Mouse (Mus musculus) heart, embryonic 12.5 days (tissue): ENCODE measurements around the gene Cyyr1. TPM values are rescaled to one million over a fixed set of nuclear protein-coding genes. Genes with fewer than 3 reads are reported as not detected.

ENCODE experiments used
- ATAC-seq: fragments of 200-750 bp; cut with Nextera tagmentation; 2 replicates; pipeline ENCODE4 v1.8.0; 2017; ENCODE audit warnings: moderate TSS enrichment, moderate library complexity; ENCODE audit not compliant: insufficient number of reproducible peaks, low FRiP score
- H3K27ac ChIP-seq: fragments of 300-500 bp; sonication (generic); 2 replicates; pipeline ENCODE4 v1.5.1; 2016; ENCODE audit warnings: mild to moderate bottlenecking, moderate library complexity; ENCODE audit not compliant: poor library complexity, severe bottlenecking
- H3K27me3 ChIP-seq: fragments of 300-500 bp; sonication (generic); replicated peaks from 2 replicates; pipeline ENCODE4 v1.6.1; 2016; ENCODE audit warnings: mild to moderate bottlenecking, moderate library complexity
- H3K36me3 ChIP-seq: fragments of 300-500 bp; sonication (generic); 2 replicates; pipeline ENCODE4 v1.6.1; 2016; ENCODE audit warnings: mild to moderate bottlenecking, moderate library complexity
- H3K4me1 ChIP-seq: fragments of 300-500 bp; sonication (generic); replicated peaks from 2 replicates; pipeline ENCODE4 v1.6.1; 2016; ENCODE audit warnings: mild to moderate bottlenecking
- H3K4me2 ChIP-seq: fragments of 300-500 bp; sonication (generic); 2 replicates; pipeline ENCODE4 v1.6.1; 2016; ENCODE audit warnings: mild to moderate bottlenecking, moderate library complexity
- H3K4me3 ChIP-seq: fragments of 300-500 bp; sonication (generic); 2 replicates; pipeline ENCODE4 v1.5.1; 2016; ENCODE audit warnings: mild to moderate bottlenecking
- H3K9ac ChIP-seq: fragments of 300-500 bp; sonication (generic); 2 replicates; pipeline ENCODE4 v1.6.1; 2016; ENCODE audit warnings: mild to moderate bottlenecking, moderate library complexity
- H3K9me3 ChIP-seq: fragments of 300-500 bp; sonication (generic); replicated peaks from 2 replicates; pipeline ENCODE4 v1.6.1; 2016; ENCODE audit warnings: mild to moderate bottlenecking, moderate library complexity
- WGBS: fragments of 180-500 bp; shearing (Covaris S2); methylation state at CpG from one replicate; pipeline ENCODE4 v1.1.7; 2016; 5-methylcytosine and 5-hydroxymethylcytosine counted together
- polyA plus RNA-seq: library from polyadenylated mRNA; unstranded; fragments of >200 nt; fragmentation: Nextera tagmentation; extraction: Ambion mirVana; gene quantifications from 2 replicates; pipeline ENCODE4 v1.2.1, GENCODE M21; 2016

Cyyr1 gene
- polyA plus RNA-seq, 1 experiment from 2014 or later, result 3.4 TPM

DNA sequence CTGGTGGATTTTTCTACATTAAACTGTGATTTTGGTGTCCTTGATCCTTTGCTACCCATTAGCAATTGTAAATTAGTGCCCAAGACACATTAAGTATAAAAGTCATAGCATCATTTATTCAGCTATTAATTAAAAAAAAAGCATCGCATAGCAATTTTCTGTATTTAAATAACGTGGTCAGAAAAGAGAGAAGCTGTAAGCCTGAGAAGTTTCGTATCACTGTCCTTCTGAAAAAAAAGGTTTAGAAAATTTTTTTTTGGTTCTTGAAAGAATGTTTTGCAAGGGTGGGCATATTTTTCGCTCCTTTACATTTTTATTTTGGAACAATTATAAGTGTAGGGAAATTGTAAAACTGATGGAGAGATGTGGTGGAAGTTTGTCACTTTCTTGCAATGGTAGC, 83.1 kb downstream of the Cyyr1 start:
- Histone ChIP-seq H3K36me3 (no peaks in the 10 kb centered on the region), H3K27ac (no peak overlapping the region), H3K4me3 (no peak overlapping the region), H3K4me1 (no peaks in the 10 kb centered on the region), H3K27me3 (no peaks in the 10 kb centered on the region), H3K9ac (no peak overlapping the region), H3K4me2 (no peak overlapping the region), H3K9me3 (no peaks in the 10 kb centered on the region)
- WGBS, result 88% methylated on average over 4 of the region's 4 CpGs
- no peak for ATAC-seq

GRCm38 (mm10) chr16:85455043-85455442, 98.2 kb downstream of the Cyyr1 start:
- H3K4me2 ChIP-seq, result no peak overlapping the region
- 68% methylated on average over 1 of the region's 1 CpGs for WGBS
- H3K9ac ChIP-seq, result no peak overlapping the region
- H3K27me3 ChIP-seq, result no peaks in the 10 kb centered on the region
- H3K4me3 ChIP-seq, result no peak overlapping the region
- no peak for ATAC-seq
- no peaks in the 10 kb centered on the region for H3K9me3 ChIP-seq
- H3K27ac ChIP-seq, result no peak overlapping the region
- H3K36me3 ChIP-seq, result no peaks in the 10 kb centered on the region
- H3K4me1 ChIP-seq, result no peaks in the 10 kb centered on the region

DNA sequence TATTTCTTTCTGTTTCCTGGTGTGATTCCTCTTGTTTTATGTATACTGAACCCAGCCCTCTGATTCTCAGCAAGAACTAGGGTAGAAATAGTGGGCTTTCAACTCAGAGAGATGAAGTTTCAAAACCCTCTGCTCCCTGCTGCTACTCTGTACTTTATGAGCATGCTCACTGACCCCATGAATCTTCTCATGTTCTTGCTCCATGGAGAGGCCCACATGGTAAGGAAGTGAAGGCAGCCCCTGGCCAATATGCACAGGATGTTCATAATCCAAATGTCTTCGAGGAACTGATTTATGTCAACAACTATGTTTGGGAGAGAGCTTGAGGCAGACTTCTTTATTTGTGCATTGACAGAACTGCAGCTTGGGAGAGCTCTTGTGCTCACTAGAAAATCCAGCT, 106.9 kb downstream of the Cyyr1 start:
- Histone ChIP-seq H3K9me3 (no peaks in the 10 kb centered on the region), H3K27ac (no peak overlapping the region), H3K4me2 (no peak overlapping the region), H3K36me3 (no peaks in the 10 kb centered on the region), H3K9ac (no peak overlapping the region), H3K27me3 (no peaks in the 10 kb centered on the region), H3K4me1 (no peaks in the 10 kb centered on the region), H3K4me3 (no peak overlapping the region)
- ATAC-seq, result no peak
- WGBS, result 71% methylated on average over 1 of the region's 1 CpGs

DNA sequence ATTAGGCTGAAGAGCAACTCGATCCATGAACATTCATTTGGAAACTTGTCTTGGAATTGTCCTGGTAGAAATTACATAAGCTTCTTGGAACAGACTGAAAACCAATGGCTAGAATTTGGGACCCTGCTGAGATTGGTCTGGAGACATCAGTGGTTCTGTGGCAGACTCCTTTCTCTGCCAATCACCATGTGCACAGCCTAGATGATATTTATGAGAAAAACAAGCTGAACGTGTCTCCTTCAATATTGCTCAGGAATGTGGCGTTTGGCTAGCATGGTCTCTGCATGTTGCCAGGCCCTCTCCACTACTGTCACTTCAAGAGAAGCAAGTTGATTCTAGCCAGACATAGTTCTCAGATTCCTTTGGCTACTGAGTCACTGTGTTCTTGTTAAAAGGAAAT, 107.4 kb downstream of the Cyyr1 start:
- 66% methylated on average over 3 of the region's 3 CpGs for WGBS
- Histone ChIP-seq H3K4me2 (no peak overlapping the region), H3K4me1 (no peaks in the 10 kb centered on the region), H3K27ac (no peak overlapping the region), H3K9ac (no peak overlapping the region), H3K9me3 (no peaks in the 10 kb centered on the region), H3K27me3 (no peaks in the 10 kb centered on the region), H3K36me3 (no peaks in the 10 kb centered on the region), H3K4me3 (no peak overlapping the region)
- ATAC-seq, result no peak

GRCm38 (mm10) chr16:85435427-85435826, 117.8 kb downstream of the Cyyr1 start:
- Histone ChIP-seq H3K9me3 (no peaks in the 10 kb centered on the region), H3K36me3 (no peaks in the 10 kb centered on the region), H3K9ac (no peak overlapping the region), H3K4me2 (no peak overlapping the region), H3K4me3 (no peak overlapping the region), H3K27ac (no peak overlapping the region), H3K27me3 (no peaks in the 10 kb centered on the region), H3K4me1 (no peaks in the 10 kb centered on the region)
- WGBS, result 59% methylated on average over 2 of the region's 2 CpGs
- no peak for ATAC-seq

DNA sequence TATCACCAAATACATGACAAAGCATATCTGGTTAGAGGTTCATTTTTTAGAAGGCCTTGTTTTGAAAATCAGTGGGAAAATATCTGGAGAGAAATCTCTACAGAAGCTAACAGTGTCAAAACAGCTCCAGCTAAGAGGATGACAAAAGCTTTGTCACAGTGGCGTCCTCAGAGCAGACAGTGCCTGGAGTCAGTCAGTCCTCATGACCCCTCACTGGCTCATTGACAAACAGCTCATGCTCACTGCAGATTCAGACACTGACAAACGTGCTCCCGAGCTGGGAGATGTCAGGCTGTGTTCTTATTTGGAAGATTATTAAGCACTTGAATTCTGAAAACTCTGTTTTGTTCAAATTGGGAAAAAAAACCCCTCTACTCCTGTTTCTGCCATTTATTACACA, 124.0 kb downstream of the Cyyr1 start:
- Histone ChIP-seq H3K9ac (no peak overlapping the region), H3K4me1 (no peaks in the 10 kb centered on the region), H3K27ac (no peak overlapping the region), H3K27me3 (no peaks in the 10 kb centered on the region), H3K36me3 (no peaks in the 10 kb centered on the region), H3K4me2 (no peak overlapping the region), H3K4me3 (no peak overlapping the region), H3K9me3 (no peaks in the 10 kb centered on the region)
- WGBS, result 36% methylated on average over 3 of the region's 3 CpGs
- no peak for ATAC-seq

- H3K9me3 ChIP-seq, result no peaks in the 10 kb centered on the region
- no peak overlapping the region for H3K4me3 ChIP-seq
- WGBS, result 66% methylated on average over 2 of the region's 2 CpGs
- H3K9ac ChIP-seq, result no peak overlapping the region
- H3K4me2 ChIP-seq, result no peak overlapping the region
- no peaks in the 10 kb centered on the region for H3K36me3 ChIP-seq
- no peaks in the 10 kb centered on the region for H3K4me1 ChIP-seq
- H3K27me3 ChIP-seq, result no peaks in the 10 kb centered on the region
- no peak overlapping the region for H3K27ac ChIP-seq
- ATAC-seq, result no peak
Measured at GRCm38 (mm10) chr16:85422889-85423288, 130.3 kb downstream of the Cyyr1 start.

DNA sequence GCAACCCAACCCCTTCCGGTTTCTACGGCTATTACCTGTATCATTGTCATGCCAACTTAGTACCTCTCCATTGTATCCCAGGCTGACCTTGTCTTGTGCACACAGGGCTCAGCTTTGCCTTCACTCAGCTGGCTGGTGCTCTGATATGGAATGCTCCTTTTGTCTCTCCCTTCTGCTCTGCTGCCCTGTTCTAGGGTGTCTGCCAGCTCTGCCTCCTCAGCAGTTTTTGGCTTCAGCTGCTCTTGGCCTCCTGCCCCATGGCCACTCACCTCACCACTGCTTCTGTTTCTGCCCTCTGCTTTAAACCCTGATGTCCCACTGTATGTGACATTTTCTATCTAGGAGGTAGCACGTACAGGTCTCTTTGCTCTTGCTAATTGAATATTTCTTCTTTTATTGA, 137.8 kb downstream of the Cyyr1 start:
- ATAC-seq, result no peak
- no peak overlapping the region for H3K9ac ChIP-seq
- no peaks in the 10 kb centered on the region for H3K27me3 ChIP-seq
- H3K36me3 ChIP-seq, result no peaks in the 10 kb centered on the region
- no peaks in the 10 kb centered on the region for H3K9me3 ChIP-seq
- no peaks in the 10 kb centered on the region for H3K4me1 ChIP-seq
- no peak overlapping the region for H3K27ac ChIP-seq
- H3K4me3 ChIP-seq, result no peak overlapping the region
- WGBS, result 88% methylated on average over 3 of the region's 3 CpGs
- no peak overlapping the region for H3K4me2 ChIP-seq

DNA sequence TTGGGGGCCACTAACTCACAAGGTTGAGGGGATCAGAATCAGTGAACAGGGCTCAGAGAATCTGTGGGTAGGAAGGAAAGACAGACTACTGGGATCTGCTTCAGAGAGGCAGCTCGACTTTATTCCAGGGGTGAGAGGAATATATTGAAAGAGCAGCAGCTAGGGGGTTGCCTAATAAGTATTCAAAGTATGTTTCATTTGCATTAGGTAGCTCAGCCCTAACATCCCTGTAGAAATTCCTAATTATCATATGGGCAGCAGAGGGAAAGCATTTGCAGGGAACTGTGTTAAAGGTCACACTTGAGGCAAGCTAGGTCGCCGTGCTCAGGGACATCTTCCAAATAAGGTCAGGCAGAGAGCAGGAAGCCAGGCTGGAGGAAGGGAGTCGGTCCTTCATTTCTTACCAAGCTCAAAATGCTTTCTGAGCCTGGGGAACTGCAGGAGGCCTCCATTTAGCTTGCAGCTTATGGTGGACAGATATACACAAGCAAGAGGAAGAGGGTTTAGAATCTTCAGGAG, 159.7 kb downstream of the Cyyr1 start:
- Histone ChIP-seq H3K4me1 (peaks cover 12% of the 10 kb centered on the region), H3K9ac (no peak overlapping the region), H3K4me3 (no peak overlapping the region), H3K4me2 (no peak overlapping the region), H3K36me3 (no peaks in the 10 kb centered on the region), H3K27me3 (no peaks in the 10 kb centered on the region), H3K9me3 (no peaks in the 10 kb centered on the region), H3K27ac (0 out of 2 replicates have a peak overlapping the region, but pooled peaks have one; percentile 14)
- 14% methylated on average over 4 of the region's 4 CpGs for WGBS
- ATAC-seq, result no peak

GRCm38 (mm10) chr16:85386801-85387200, 166.4 kb downstream of the Cyyr1 start:
- 72% methylated on average over 5 of the region's 5 CpGs for WGBS

More at GRCm38 (mm10) chr16:85386801-85387200, 166.4 kb downstream of the Cyyr1 start:
- ATAC-seq, result no peak
- Histone ChIP-seq H3K4me2 (no peak overlapping the region), H3K27me3 (no peaks in the 10 kb centered on the region), H3K9ac (no peak overlapping the region), H3K27ac (no peak overlapping the region), H3K9me3 (peaks cover 4% of the 10 kb centered on the region; the same call in 1 of the 2 replicates), H3K36me3 (no peaks in the 10 kb centered on the region), H3K4me1 (no peaks in the 10 kb centered on the region), H3K4me3 (no peak overlapping the region)
